Mouse (Mus musculus) cerebellum, adult 9-10 months (tissue): Measurements from ENCODE around the gene Sgms1.
"Not testable (repeated sequence)": the region's sequence is repeated elsewhere in the genome, so short reads cannot be mapped to it uniquely, and the experiment has no call there.

Experiments used
- DNase-seq: peaks from one replicate; pipeline ENCODE4 v3.0.0; 2022

The Sgms1 gene

GRCm38 (mm10) chr19:32118496-32118895 is 271.0 kb downstream of the Sgms1 start:
- no peak for DNase-seq

GRCm38 (mm10) chr19:32117484-32118018 is 272.0 kb downstream of the Sgms1 start:
- no peak for DNase-seq

GRCm38 (mm10) chr19:32111866-32112790 is 277.4 kb downstream of the Sgms1 start:
- no peak for DNase-seq

GRCm38 (mm10) chr19:32107771-32108306 is 281.7 kb downstream of the Sgms1 start, which contains the start of gene Asah2:
Gene Asah2, minus strand, starts transcription at chr19:32108211.
- DNase-seq, result peak; percentile 27

GRCm38 (mm10) chr19:32106750-32107149 is 282.8 kb downstream of the Sgms1 start:
- no peak for DNase-seq

GRCm38 (mm10) chr19:32104217-32104616 is 285.3 kb downstream of the Sgms1 start:
- peak; percentile 21 for DNase-seq

GRCm38 (mm10) chr19:32102976-32103300 is 286.6 kb downstream of the Sgms1 start:
- DNase-seq, result peak; percentile 24

- no peak for DNase-seq
These were observed 287.1 kb downstream of the Sgms1 start for GRCm38 (mm10) chr19:32102294-32102975.

GRCm38 (mm10) chr19:32098582-32098981 is 290.9 kb downstream of the Sgms1 start:
- no peak for DNase-seq

- no peak for DNase-seq
These were observed 297.2 kb downstream of the Sgms1 start for GRCm38 (mm10) chr19:32092358-32092757.

GRCm38 (mm10) chr19:32090804-32091203 is 298.7 kb downstream of the Sgms1 start:
- no peak for DNase-seq

- no peak for DNase-seq
These were observed 300.9 kb downstream of the Sgms1 start for GRCm38 (mm10) chr19:32088570-32088969.

- no peak for DNase-seq
These were observed 301.6 kb downstream of the Sgms1 start for GRCm38 (mm10) chr19:32087736-32088470.

- not testable (repeated sequence) for DNase-seq
These were observed 304.7 kb downstream of the Sgms1 start for GRCm38 (mm10) chr19:32084813-32085212.
